ENCODE assay signal across 24 mouse cellular contexts in the genomic region with DNA sequence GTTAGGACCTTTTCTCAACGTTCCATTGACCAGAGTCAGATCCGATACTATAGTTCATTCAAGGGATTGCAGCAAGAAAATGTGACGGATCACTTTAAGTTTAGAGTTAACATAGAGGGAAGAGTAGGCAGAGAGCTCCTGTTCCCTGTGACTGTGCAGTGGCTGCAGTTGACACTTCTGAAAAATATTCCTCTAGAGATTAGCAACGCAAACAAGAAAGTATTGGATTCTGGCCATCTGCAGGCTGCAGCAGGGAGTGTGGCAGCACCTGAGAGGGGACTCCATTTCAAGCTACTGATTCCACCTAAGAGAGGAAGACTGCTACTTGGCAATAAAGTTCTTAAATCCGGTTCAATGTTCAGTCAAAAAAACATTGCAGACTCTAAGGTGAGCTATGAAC. TPM values are rescaled to one million over a fixed set of nuclear protein-coding genes. Genes with fewer than 3 reads are reported as not detected.
DNase-seq lines count a peak whose midpoint lies in the region; ATAC-seq and TF ChIP-seq lines count a peak whose summit lies in the region.
"Had no signal": no experiment of that assay in that cellular context is flagged by ENCODE, and none has a peak within 500 bp of the region (broad histone marks: within the 10 kb centered on the region; RNA-seq: fewer than 3 reads in every experiment).

No protein-coding gene starts in this region.

- no peak overlapping the region for H3K4me3 ChIP-seq in intestine, embryonic 15.5 days (replicated peaks)
- H3K4me3 ChIP-seq in intestine, postnatal 0 days (ENCODE audit: low read depth, low read length), result no peak overlapping the region
- no peak overlapping the region for H3K4me3 ChIP-seq in lung, postnatal 0 days (ENCODE audit: low read depth, low read length)
- H3K4me3 ChIP-seq in lung, adult 2 months (replicated peaks; ENCODE audit: extremely low read depth, low read depth, low read length), result no peak overlapping the region
- H3K4me3 ChIP-seq: embryonic facial prominence, embryonic 10.5 days; embryonic facial prominence, embryonic 12.5 days; forebrain, embryonic 13.5 days; forebrain, embryonic 15.5 days had no signal

- peak; percentile 45 for DNase-seq in lung, postnatal 0 days (ENCODE audit: low spot score)
- DNase-seq in lung, adult 2 months, result no peak
- DNase-seq in lung, postnatal 36 days, result peak; percentile 25
- no peak for DNase-seq in lung, postnatal 14 days
- DNase-seq: adrenal gland, adult 8-10 months; adrenal gland, postnatal 14 days; adrenal gland, postnatal 36 days; B cell, adult 2 months; cerebellum, adult 11-12 months; cerebellum, adult 2 months; cerebellum, adult 9-10 months; cerebellum, postnatal 10 days; cerebellum, postnatal 25 days had no signal

- no peak overlapping the region for H3K9ac ChIP-seq in intestine, embryonic 15.5 days
- H3K9ac ChIP-seq in intestine, postnatal 0 days (ENCODE audit: low read depth, low read length), result no peak overlapping the region
- no peak overlapping the region for H3K9ac ChIP-seq in lung, postnatal 0 days (replicated peaks; ENCODE audit: low read depth)
- H3K9ac ChIP-seq: embryonic facial prominence, embryonic 12.5 days; forebrain, embryonic 13.5 days; forebrain, embryonic 15.5 days had no signal

- TF ChIP-seq EP300 in lung, postnatal 0 days (IDR thresholded peaks at IDR 0.05), result no peak

- H3K27ac ChIP-seq in intestine, embryonic 15.5 days, result no peak overlapping the region
- H3K27ac ChIP-seq in intestine, postnatal 0 days (ENCODE audit: low read depth, low read length), result no peak overlapping the region
- H3K27ac ChIP-seq in lung, postnatal 0 days (ENCODE audit: low read length), result no peak overlapping the region
- H3K27ac ChIP-seq: embryonic facial prominence, embryonic 10.5 days; embryonic facial prominence, embryonic 12.5 days; forebrain, embryonic 13.5 days; forebrain, embryonic 15.5 days had no signal

- 78% methylated on average over 5 of the region's 5 CpGs for WGBS in intestine, embryonic 15.5 days
- WGBS in intestine, postnatal 0 days, result 84% methylated on average over 5 of the region's 5 CpGs
- 62% methylated on average over 5 of the region's 5 CpGs for WGBS in lung, postnatal 0 days
- WGBS in lung, adult 2 months, result 61% methylated on average over 5 of the region's 5 CpGs

- no peaks in the 10 kb centered on the region for H3K27me3 ChIP-seq in intestine, embryonic 15.5 days (replicated peaks)
- no peaks in the 10 kb centered on the region for H3K27me3 ChIP-seq in intestine, postnatal 0 days (replicated peaks; ENCODE audit: control insufficient read depth, insufficient read depth, low read length)
- no peaks in the 10 kb centered on the region for H3K27me3 ChIP-seq in lung, postnatal 0 days (replicated peaks; ENCODE audit: insufficient read depth, low read length)
- H3K27me3 ChIP-seq: CH12.LX; embryonic facial prominence, embryonic 12.5 days; forebrain, embryonic 13.5 days; forebrain, embryonic 15.5 days; Patski had no signal

- no peaks in the 10 kb centered on the region for H3K4me1 ChIP-seq in intestine, embryonic 15.5 days (replicated peaks)
- H3K4me1 ChIP-seq in intestine, postnatal 0 days (replicated peaks; ENCODE audit: control insufficient read depth, insufficient read depth, low read length), result no peaks in the 10 kb centered on the region
- H3K4me1 ChIP-seq in lung, postnatal 0 days (ENCODE audit: insufficient read depth, low read depth, low read length), result no peaks in the 10 kb centered on the region
- H3K4me1 ChIP-seq in lung, adult 2 months (ENCODE audit: control insufficient read depth, insufficient read depth, low read length), result no peaks in the 10 kb centered on the region
- H3K4me1 ChIP-seq: embryonic facial prominence, embryonic 10.5 days; embryonic facial prominence, embryonic 12.5 days; forebrain, embryonic 13.5 days; forebrain, embryonic 15.5 days had no signal

- H3K9me3 ChIP-seq in intestine, embryonic 15.5 days, result no peaks in the 10 kb centered on the region
- H3K9me3 ChIP-seq in intestine, postnatal 0 days (ENCODE audit: control insufficient read depth), result no peaks in the 10 kb centered on the region
- H3K9me3 ChIP-seq in lung, postnatal 0 days (ENCODE audit: low read length), result no peaks in the 10 kb centered on the region
- H3K9me3 ChIP-seq: embryonic facial prominence, embryonic 10.5 days; embryonic facial prominence, embryonic 12.5 days; forebrain, embryonic 13.5 days; forebrain, embryonic 15.5 days; G1E had no signal

- no peak for TF ChIP-seq POLR2A in lung, adult 2 months (IDR thresholded peaks at IDR 0.05; ENCODE audit: borderline replicate concordance, extremely low read depth, low read depth, low read length)

- no peak for TF ChIP-seq CTCF in intestine, postnatal 0 days (IDR thresholded peaks at IDR 0.05; ENCODE audit: low read depth)
- TF ChIP-seq CTCF in lung, postnatal 0 days (IDR thresholded peaks at IDR 0.05), result no peak
- TF ChIP-seq CTCF in lung, adult 2 months (IDR thresholded peaks at IDR 0.05; ENCODE audit: insufficient read depth, low read length), result no peak

- H3K36me3 ChIP-seq in intestine, embryonic 15.5 days, result no peaks in the 10 kb centered on the region
- no peaks in the 10 kb centered on the region for H3K36me3 ChIP-seq in intestine, postnatal 0 days (ENCODE audit: control insufficient read depth, insufficient read depth)
- H3K36me3 ChIP-seq in lung, postnatal 0 days (ENCODE audit: insufficient read depth, low read length), result no peaks in the 10 kb centered on the region
- H3K36me3 ChIP-seq: forebrain, embryonic 15.5 days; G1E had no signal

- peak; percentile 51; the same call in 1 of the 2 replicates for ATAC-seq in intestine, embryonic 15.5 days
- no peak for ATAC-seq in intestine, postnatal 0 days
- peak; percentile 73 for ATAC-seq in lung, postnatal 0 days
- ATAC-seq: activated CD4-positive, CD25-positive, alpha-beta regulatory T cell, adult 4 months; CD4-positive, CD25-positive, alpha-beta regulatory T cell, adult 4 months; forebrain, embryonic 13.5 days; forebrain, embryonic 15.5 days; Patski had no signal

- H3K4me2 ChIP-seq in intestine, embryonic 15.5 days (replicated peaks), result no peak overlapping the region
- no peak overlapping the region for H3K4me2 ChIP-seq in intestine, postnatal 0 days (replicated peaks; ENCODE audit: low read depth)
- H3K4me2 ChIP-seq in lung, postnatal 0 days (replicated peaks; ENCODE audit: low read depth, low read length), result no peak overlapping the region
- H3K4me2 ChIP-seq: embryonic facial prominence, embryonic 12.5 days; forebrain, embryonic 13.5 days; forebrain, embryonic 15.5 days had no signal

RNA-seq across cellular contexts. Expression of a gene that starts 26.6 kb away (rescaled TPM):
- polyA plus RNA-seq in intestine, embryonic 15.5 days (2015; fragmentation: Nextera tagmentation; extraction: Ambion mirVana), result 2.6 and 2.8 TPM in 2 replicates
- polyA plus RNA-seq in intestine, postnatal 0 days (2015; fragmentation: Nextera tagmentation; extraction: Ambion mirVana), result 0.65 and 0.68 TPM in 2 replicates
- polyA plus RNA-seq in lung, postnatal 0 days (2015; fragmentation: Nextera tagmentation; extraction: Ambion mirVana), result 3.3 and 4.2 TPM in 2 replicates
- polyA plus RNA-seq in lung, adult 2 months (2012; rRNA removed), result 4.2 and 6.2 TPM in 2 replicates
- polyA plus RNA-seq: activated CD4-positive, CD25-positive, alpha-beta regulatory T cell, adult 4 months; CD4-positive, CD25-positive, alpha-beta regulatory T cell, adult 4 months; G1E had no signal

Comparison
In these comparisons a context has a peak if more than half of its experiments do, and no peak if none do; other contexts are left out.
1. DNase-seq: peak in lung, postnatal 0 days (single experiment) and lung, postnatal 36 days (single experiment); none in lung, adult 2 months (single experiment) and lung, postnatal 14 days (single experiment).